Mouse (Mus musculus) limb, embryonic 13.5 days (tissue): Measurements from ENCODE around the gene Serpina3n. TPM values are rescaled to one million over a fixed set of nuclear protein-coding genes. Genes with fewer than 3 reads are reported as not detected.
A peak's percentile ranks its signal among the peaks of the same experiment; 100 is the strongest.
"Not testable (repeated sequence)": the region's sequence is repeated elsewhere in the genome, so short reads cannot be mapped to it uniquely, and the experiment has no call there.

Experiments used
- ATAC-seq: fragments of 200-750 bp; cut with Nextera tagmentation; 2 replicates; pipeline ENCODE4 v1.8.0; 2017; ENCODE audit warnings: low read depth, moderate number of reproducible peaks, moderate TSS enrichment; ENCODE audit not compliant: low FRiP score
- H3K27ac ChIP-seq: fragments of 300-500 bp; sonication (generic); 2 replicates; pipeline ENCODE4 v1.5.1; 2015; ENCODE audit warnings: inconsistent platforms, mild to moderate bottlenecking, moderate library complexity
- H3K27me3 ChIP-seq: fragments of 300-500 bp; sonication (generic); 2 replicates; pipeline ENCODE4 v1.6.1; 2015; ENCODE audit warnings: mild to moderate bottlenecking, inconsistent platforms
- H3K36me3 ChIP-seq: fragments of 300-500 bp; sonication (generic); 2 replicates; pipeline ENCODE4 v1.6.1; 2015; ENCODE audit warnings: inconsistent platforms, mild to moderate bottlenecking, moderate library complexity
- H3K4me1 ChIP-seq: fragments of 300-500 bp; sonication (generic); 2 replicates; pipeline ENCODE4 v1.6.1; 2015; ENCODE audit warnings: inconsistent platforms
- H3K4me2 ChIP-seq: fragments of 300-500 bp; sonication (generic); replicated peaks from 2 replicates; pipeline ENCODE4 v1.6.1; 2015; ENCODE audit warnings: inconsistent platforms, mild to moderate bottlenecking, moderate library complexity
- H3K4me3 ChIP-seq: fragments of 300-500 bp; sonication (generic); 2 replicates; pipeline ENCODE4 v1.5.1; 2015; ENCODE audit warnings: moderate library complexity, mild to moderate bottlenecking, inconsistent platforms
- H3K9ac ChIP-seq: fragments of 300-500 bp; sonication (generic); 2 replicates; pipeline ENCODE4 v1.6.1; 2015; ENCODE audit warnings: mild to moderate bottlenecking, inconsistent platforms
- H3K9me3 ChIP-seq: fragments of 300-500 bp; sonication (generic); 2 replicates; pipeline ENCODE4 v1.6.1; 2016; ENCODE audit warnings: inconsistent platforms
- WGBS: fragments of 180-500 bp; shearing (Covaris S2); methylation state at CpG from one replicate; pipeline ENCODE4 v1.1.7; 2015; 5-methylcytosine and 5-hydroxymethylcytosine counted together
- polyA plus RNA-seq: library from polyadenylated mRNA; unstranded; fragments of >200 nt; fragmentation: Nextera tagmentation; extraction: Ambion mirVana; gene quantifications from 2 replicates; pipeline ENCODE4 v1.2.1, GENCODE M21; 2015

Serpina3n gene
- polyA plus RNA-seq, 1 experiment from 2014 or later, result 0.36 TPM

DNA sequence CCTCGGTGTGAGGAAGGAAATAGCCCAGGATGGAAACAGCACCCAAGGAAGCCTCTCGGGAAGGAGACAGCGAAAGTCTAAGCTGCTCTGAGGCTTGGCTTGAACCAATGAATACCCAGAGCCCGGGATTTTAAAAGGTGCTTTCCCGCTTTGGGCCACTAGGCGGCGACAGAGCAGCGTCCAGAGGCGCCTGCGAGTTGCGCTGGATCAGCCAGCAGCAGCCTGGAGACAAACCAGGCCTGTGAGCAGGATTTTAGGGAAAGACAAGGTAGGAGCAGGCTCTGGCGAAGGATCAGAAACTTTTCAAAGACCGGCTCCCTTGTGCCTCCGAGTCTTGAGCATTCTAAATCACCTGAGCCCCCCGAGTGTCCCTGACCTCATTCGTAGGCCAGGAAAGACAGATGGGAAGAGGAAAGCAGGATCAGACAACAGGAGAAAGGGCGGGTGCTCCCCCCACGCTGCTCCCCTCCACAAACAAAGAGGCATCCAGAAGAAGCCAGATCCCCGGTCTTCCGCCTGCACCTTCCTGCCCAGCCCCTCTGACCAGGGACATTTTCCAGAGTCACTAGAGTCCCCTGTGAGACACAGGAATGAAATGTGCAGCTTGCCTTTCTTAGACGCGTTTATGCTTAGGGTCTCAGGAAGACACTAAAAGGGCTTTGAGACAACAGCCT lies 33.7 kb downstream of the Serpina3n start:
- H3K27me3 ChIP-seq, result peaks cover 39% of the 10 kb centered on the region
- peak overlapping the region; percentile 55; the same call in 1 of the 2 replicates for H3K9ac ChIP-seq
- H3K36me3 ChIP-seq, result no peaks in the 10 kb centered on the region
- peak; percentile 76 for ATAC-seq
- peaks cover 5% of the 10 kb centered on the region for H3K4me1 ChIP-seq
- H3K9me3 ChIP-seq, result no peaks in the 10 kb centered on the region
- peak overlapping the region; percentile 31 for H3K4me2 ChIP-seq
- WGBS, result 9% methylated on average over 22 of the region's 22 CpGs
- 0 out of 2 replicates have a peak overlapping the region, but pooled peaks have one; percentile 33 for H3K27ac ChIP-seq
- H3K4me3 ChIP-seq, result no peak overlapping the region

DNA sequence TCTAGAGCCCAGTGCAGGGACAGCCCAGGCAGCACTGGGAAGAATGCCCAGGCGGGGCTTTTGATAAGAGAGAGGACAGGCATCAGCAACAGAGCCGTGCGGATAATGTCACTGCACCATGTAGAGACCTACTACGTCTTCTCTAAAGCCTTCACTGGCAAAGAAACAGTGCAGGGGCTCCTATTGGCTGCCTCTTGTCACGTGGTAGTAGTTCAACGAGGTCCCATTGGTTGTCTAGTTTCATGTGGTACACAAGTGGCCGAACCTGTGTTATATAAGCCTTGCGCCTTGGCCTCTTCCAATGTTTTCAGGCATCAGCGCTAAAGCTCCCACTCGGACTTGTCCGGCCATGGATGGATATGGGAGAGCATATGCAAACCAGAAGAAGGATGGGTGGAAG lies 37.2 kb downstream of the Serpina3n start:
- Histone ChIP-seq H3K9ac (no peak overlapping the region), H3K4me2 (no peak overlapping the region), H3K9me3 (no peaks in the 10 kb centered on the region), H3K4me3 (no peak overlapping the region), H3K27me3 (peaks cover 50% of the 10 kb centered on the region), H3K27ac (no peak overlapping the region), H3K36me3 (no peaks in the 10 kb centered on the region), H3K4me1 (peaks cover 10% of the 10 kb centered on the region)
- ATAC-seq, result no peak
- 83% methylated on average over 11 of the region's 11 CpGs for WGBS

DNA sequence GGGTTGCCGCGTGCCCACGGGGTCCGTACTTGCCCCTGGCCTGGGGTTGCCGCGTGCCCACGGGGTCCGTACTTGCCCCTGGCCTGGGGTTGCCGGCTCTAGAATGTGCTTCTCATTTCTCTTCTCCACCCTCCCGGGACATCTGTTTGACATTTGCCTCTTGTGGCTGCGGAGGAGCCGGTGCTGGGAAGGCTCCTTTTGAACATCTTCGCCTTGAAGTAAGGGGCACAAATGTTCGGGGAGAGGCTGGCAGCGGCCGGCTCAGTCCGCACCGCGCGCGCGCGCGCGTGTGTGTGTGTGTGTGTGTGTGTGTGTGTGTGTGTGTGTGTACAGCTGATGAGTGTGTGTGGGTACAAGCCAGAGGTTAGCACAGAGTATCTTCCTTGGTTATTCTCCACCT lies 40.5 kb downstream of the Serpina3n start:
- Histone ChIP-seq H3K4me2 (0 out of 2 replicates have a peak overlapping the region, but pooled peaks have one; percentile 14), H3K27me3 (peaks cover 39% of the 10 kb centered on the region)
- not testable (repeated sequence) for H3K9me3 ChIP-seq, H3K27ac ChIP-seq, H3K36me3 ChIP-seq, H3K4me3 ChIP-seq, H3K4me1 ChIP-seq, H3K9ac ChIP-seq, ATAC-seq
- 37% methylated on average over 20 of the region's 25 CpGs for WGBS

DNA sequence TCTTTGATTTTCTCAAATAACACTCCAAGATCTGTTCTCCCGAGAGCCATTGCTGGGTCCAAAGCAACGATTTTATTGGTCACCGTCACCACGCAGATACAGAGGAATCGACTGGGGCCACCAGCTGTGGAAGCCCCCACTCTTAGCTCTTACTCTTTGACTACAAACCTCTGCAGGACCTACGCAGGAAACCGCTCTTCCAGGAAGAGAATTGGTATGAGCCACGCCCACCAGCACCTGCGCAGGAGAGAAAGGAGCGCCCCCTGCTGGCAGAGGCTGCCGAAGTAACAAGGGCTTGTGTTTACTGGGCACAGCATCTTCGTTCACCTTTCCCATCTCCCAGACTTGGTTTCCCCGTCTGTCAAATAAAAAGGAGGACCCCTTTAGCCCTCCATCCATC lies 41.6 kb downstream of the Serpina3n start:
- H3K36me3 ChIP-seq, result no peaks in the 10 kb centered on the region
- H3K4me1 ChIP-seq, result peaks cover 9% of the 10 kb centered on the region
- no peak for ATAC-seq
- no peak overlapping the region for H3K27ac ChIP-seq
- 30% methylated on average over 13 of the region's 13 CpGs for WGBS
- H3K9me3 ChIP-seq, result no peaks in the 10 kb centered on the region
- no peak overlapping the region for H3K4me2 ChIP-seq
- H3K27me3 ChIP-seq, result peaks cover 39% of the 10 kb centered on the region
- H3K9ac ChIP-seq, result no peak overlapping the region
- H3K4me3 ChIP-seq, result no peak overlapping the region

DNA sequence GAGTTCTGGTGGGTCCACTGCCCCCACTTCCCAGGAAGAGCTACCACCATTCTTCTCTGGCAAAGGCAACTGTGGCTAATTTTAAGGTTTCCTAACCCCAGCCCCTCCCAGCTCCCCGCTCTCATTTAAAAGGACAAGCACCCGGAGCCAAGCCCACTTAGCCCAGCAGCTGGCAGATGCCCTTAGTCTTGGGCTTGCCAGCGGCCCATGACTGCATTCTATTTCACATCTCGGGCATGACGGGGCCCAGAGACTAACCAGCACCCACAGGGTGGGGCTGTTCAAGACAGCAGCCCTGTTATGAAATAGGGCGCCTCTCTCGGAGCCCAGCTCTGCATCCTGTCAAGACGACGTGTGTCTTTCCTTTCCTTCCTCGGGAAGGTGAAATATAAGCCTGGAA lies 43.7 kb downstream of the Serpina3n start:
- H3K27ac ChIP-seq, result no peak overlapping the region
- no peaks in the 10 kb centered on the region for H3K9me3 ChIP-seq
- H3K9ac ChIP-seq, result no peak overlapping the region
- no peak for ATAC-seq
- no peaks in the 10 kb centered on the region for H3K36me3 ChIP-seq
- H3K4me2 ChIP-seq, result no peak overlapping the region
- H3K4me3 ChIP-seq, result no peak overlapping the region
- 61% methylated on average over 10 of the region's 10 CpGs for WGBS
- H3K27me3 ChIP-seq, result peaks cover 41% of the 10 kb centered on the region
- peaks cover 9% of the 10 kb centered on the region for H3K4me1 ChIP-seq

DNA sequence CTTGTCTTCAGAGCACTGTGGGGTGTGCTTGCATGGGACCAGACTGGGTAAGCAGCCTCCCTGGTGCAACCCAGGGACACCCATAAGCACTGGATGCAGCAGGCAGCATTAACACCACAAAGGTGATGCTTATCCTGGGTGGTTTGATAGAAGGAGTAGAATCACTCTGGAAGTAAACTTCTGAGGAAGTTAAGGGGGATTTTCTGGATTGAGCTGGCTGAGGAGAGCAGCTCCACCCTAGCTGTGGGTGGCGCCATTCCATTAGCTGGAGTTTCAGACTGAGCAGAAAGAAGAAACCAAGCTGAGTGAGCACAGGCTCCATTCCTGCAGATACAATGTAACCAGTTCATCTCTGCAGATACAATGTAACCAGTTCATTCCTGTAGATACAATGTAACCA lies 46.5 kb downstream of the Serpina3n start:
- Histone ChIP-seq H3K27ac (no peak overlapping the region), H3K27me3 (peaks cover 16% of the 10 kb centered on the region), H3K4me3 (no peak overlapping the region), H3K9me3 (no peaks in the 10 kb centered on the region), H3K36me3 (no peaks in the 10 kb centered on the region), H3K4me1 (peaks cover 8% of the 10 kb centered on the region), H3K9ac (no peak overlapping the region), H3K4me2 (no peak overlapping the region)
- 76% methylated on average over 1 of the region's 1 CpGs for WGBS
- ATAC-seq, result no peak

DNA sequence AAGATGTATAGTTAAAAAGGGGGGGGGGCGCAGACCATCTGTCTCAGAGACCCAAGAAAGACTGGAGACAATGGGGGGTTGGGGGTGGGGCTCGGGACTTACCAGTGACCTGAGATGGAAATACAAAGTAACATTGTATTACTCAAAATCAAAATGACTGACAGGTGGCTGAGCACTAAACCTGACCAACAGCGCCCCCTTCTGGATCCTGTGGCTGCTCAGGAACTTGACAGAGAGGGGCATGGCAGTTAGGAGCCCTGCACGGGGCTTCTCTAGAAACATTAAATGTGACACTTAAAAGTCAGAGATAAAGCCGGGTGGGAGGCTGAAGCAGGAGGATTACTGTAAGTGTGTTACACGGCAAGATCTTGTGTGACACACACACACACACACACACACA lies 52.8 kb downstream of the Serpina3n start:
- Histone ChIP-seq H3K27me3 (peaks cover 13% of the 10 kb centered on the region; the same call in 1 of the 2 replicates), H3K4me2 (no peak overlapping the region), H3K4me1 (peaks cover 22% of the 10 kb centered on the region), H3K9ac (no peak overlapping the region), H3K36me3 (no peaks in the 10 kb centered on the region), H3K27ac (no peak overlapping the region), H3K4me3 (no peak overlapping the region), H3K9me3 (no peaks in the 10 kb centered on the region)
- ATAC-seq, result no peak
- WGBS, result 66% methylated on average over 6 of the region's 6 CpGs

DNA sequence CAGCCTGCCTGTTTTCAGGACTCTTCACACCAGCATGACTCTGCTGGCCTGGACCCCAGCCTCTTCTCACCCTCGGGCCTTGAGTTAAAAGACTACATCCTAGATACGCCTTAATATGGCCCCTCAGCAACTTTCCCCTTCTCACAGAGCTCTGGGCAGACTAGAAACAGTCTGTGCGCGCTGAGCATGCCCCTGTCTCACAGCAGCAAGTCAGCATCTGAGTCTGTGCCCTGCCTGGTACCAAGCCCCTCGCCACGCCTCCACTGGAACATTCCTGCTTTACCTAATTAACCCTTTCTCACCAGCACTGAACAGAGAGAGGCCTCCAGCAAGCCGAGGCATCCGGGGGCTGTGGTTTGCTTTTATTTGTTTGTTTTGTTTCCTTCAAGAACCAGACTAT lies 54.8 kb downstream of the Serpina3n start:
- Histone ChIP-seq H3K4me3 (no peak overlapping the region), H3K9ac (0 out of 2 replicates have a peak overlapping the region, but pooled peaks have one; percentile 21), H3K4me2 (peak overlapping the region; percentile 9; the same call in 1 of the 2 replicates), H3K27ac (no peak overlapping the region), H3K27me3 (peaks cover 29% of the 10 kb centered on the region), H3K36me3 (no peaks in the 10 kb centered on the region), H3K4me1 (peaks cover 24% of the 10 kb centered on the region), H3K9me3 (no peaks in the 10 kb centered on the region)
- 7% methylated on average over 8 of the region's 8 CpGs for WGBS
- ATAC-seq, result 0 out of 2 replicates have a peak, but pooled peaks have one; percentile 24

Other genes with a start within 250 kb of the Serpina3n start
- gene Serpina3f, start 192.2 kb upstream of the Serpina3n start, polyA plus RNA-seq, result not detected in 2 replicates
- gene Serpina3g, start 170.5 kb upstream of the Serpina3n start, polyA plus RNA-seq, result 0.72 and 1.2 TPM in 2 replicates
- gene Serpina3i, start 143.6 kb upstream of the Serpina3n start, polyA plus RNA-seq, result 0.59 and 0.70 TPM in 2 replicates
- gene Serpina3j, start 92.2 kb upstream of the Serpina3n start, polyA plus RNA-seq, result not detected in 2 replicates
- gene Serpina3k, start 68.2 kb upstream of the Serpina3n start, polyA plus RNA-seq, result not detected in 2 replicates
- gene Serpina3m, start 68.2 kb upstream of the Serpina3n start, polyA plus RNA-seq, result not detected in 2 replicates
- gene Gsc, start 66.6 kb downstream of the Serpina3n start, polyA plus RNA-seq, result 15.7 and 17.7 TPM in 2 replicates